ENCODE assay signal across 7 mouse cellular contexts in genomic region chr1:179012273-179012672, GRCm38 (mm10).
DNase-seq lines count a peak whose midpoint lies in the region; ATAC-seq lines count a peak whose summit lies in the region.

No protein-coding gene starts in this region.

- intact Hi-C loops in heart, postnatal 25 days (cut with DNase I), result no loop called here

- DNase-seq in 3T3-L1 (ENCODE audit: low read depth, low spot score) (peak; percentile 75), adipocyte (ENCODE audit: low spot score) (peak; percentile 66)
- DNase-seq in heart, postnatal 25 days (ENCODE audit: low spot score), result peak; percentile 62
- peak; percentile 24 to 46 for DNase-seq in lung, adult 18-20 months
- DNase-seq in c-Kit-positive CD71-positive TER-119-positive erythroid progenitor cells, embryonic 14.5 days (ENCODE audit: low spot score), result no peak
- DNase-seq in embryo, embryonic 10 days (ENCODE audit: low spot score), result no peak

- ATAC-seq in frontal cortex, adult (ENCODE audit: low TSS enrichment), result peak; percentile 68

Comparison
In these comparisons a context has a peak if more than half of its experiments do, and no peak if none do; other contexts are left out.
1. DNase-seq: peak in 3T3-L1 (single experiment), adipocyte (single experiment), heart, postnatal 25 days (single experiment) and lung, adult 18-20 months (2 of 2); none in c-Kit-positive CD71-positive TER-119-positive erythroid progenitor cells, embryonic 14.5 days (single experiment) and embryo, embryonic 10 days (single experiment).